Mouse (Mus musculus) Muller cell, postnatal 12 days (primary cell): ENCODE measurements around the gene Ifnar1.

Experiments used
- DNase-seq: peaks from one replicate; pipeline ENCODE4 v3.0.0-alpha.2; 2015; ENCODE audit errors: inconsistent ontology term

The Ifnar1 gene

DNA sequence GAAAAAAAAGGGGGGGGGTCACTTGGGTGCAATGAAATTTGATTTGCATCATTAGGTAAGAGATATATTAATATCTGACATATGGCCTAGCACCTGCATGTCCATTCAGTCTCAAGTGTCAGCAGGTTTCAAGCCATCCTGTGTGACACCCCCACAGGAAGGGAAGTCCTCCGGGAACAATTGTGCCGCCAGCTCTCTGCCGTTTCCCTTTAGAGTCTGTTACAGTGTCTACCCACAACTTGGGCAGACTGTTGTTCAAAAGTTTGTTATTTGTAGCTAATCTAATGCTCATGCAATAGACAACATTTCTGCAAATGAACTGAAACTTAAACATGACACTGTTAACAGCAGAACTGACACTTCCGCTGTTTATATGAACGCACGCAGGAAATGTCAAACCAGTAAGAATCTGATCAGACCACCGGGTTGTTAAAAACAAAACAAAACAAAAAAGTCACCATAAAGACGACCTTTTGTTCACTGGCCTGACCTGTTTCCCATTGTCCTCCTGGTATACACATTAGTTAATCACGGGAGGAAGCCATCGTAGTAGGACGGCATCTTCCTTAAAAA is 23.9 kb upstream of the Ifnar1 start:
- DNase-seq, result no peak

- DNase-seq, result no peak
Observed at GRCm38 (mm10) chr16:91461773-91462181, 23.3 kb upstream of the Ifnar1 start.

DNA sequence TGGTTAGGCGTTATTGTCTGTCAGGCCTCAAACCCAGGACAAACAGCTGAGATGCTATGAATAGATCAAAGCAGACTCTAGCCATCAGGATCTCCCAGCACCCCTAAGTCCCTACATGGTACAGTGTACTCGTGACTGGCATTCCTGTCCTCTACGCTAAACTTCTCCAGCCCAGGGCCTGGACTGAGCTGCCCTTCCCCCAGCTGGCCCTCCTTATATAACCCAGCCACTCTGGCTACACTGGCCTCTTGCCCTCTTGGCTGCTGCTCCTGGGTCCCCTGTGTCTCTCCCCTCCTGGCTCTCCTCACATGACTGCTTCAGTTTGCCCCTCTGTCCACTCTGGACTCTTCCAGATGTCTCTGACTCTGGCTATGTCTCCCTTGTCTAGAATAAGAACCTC is 22.4 kb upstream of the Ifnar1 start:
- DNase-seq, result no peak

- no peak for DNase-seq
Observed at GRCm38 (mm10) chr16:91463400-91463799, 21.6 kb upstream of the Ifnar1 start.

- no peak for DNase-seq
Observed at GRCm38 (mm10) chr16:91463836-91464400, 21.1 kb upstream of the Ifnar1 start.

DNA sequence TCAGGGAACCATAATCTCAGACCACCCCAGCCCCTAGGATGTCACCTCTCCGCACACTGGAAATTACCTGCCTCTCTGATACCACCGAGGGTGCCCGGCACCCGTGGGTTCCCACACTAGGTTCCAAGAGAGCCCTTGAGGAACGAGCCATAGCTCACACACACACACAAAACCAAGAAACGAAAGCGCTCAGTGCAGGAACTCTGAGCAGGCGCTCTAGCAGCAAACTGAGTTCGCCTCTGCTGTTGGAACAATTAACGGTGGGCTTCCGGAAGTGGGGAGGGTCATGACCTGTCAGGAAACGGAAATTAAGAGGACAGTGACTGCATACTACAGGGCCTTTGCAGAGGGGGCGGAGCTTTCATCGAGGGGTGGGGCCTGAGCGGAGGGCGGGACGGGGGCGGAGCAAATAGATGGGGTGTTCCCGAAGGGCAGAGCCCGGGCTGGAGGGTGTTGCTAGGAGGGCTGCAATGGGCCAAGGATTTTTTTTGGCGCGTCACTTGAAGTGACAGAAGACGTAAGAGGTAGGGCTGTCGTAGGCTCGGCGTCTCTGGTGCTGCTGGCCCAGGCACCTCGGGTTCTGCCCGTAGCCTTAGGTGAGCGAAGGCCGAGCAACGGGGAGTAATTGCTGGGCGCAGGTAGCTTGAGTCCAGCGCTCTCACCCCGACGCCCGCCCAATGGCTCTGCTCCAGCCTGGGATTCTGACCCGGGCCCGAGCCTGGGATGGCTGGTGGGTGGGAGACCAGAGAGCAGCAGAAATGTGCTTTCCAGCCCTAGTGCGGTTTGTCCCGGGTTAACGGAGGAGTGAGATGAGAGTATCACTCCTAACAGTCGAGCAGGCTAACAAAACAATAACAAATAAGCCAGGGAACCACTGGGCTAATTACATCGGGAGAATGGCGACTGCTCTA is 20.2 kb upstream of the Ifnar1 start:
- DNase-seq, result peak; percentile 95

DNA sequence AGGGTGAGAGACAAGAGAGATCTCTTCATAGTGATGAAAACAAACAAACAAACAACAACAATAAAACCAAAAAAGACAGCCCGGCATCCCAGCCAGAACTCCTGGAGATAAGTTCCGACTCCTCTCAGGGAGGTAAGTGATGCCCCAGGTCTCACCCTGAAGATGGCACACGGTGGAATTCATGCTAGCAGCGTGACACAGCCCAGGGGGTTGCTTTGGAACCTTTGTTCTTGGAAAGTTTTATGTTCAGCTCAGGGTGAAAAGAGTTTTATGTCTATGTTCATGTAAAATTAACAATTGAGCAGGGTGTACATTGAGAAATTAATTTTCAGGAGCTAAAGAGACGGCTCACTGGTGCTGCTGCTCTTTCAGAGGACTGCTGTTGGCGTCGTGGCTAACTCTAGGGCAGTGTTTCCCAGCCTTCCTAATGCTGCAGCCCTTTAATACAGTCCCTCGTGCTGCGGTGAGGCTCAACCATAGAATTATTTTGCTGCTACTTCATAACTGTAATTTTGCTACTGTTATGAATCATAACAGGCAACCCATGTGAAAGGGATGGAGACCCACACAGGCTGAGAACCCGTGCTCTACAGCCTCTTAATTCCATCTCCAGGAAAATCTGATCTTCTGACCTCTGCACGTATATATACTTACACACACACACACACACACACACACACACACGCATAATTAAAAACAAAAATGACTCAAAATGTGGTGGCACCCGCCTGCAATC is 19.4 kb upstream of the Ifnar1 start:
- DNase-seq, result no peak

DNA sequence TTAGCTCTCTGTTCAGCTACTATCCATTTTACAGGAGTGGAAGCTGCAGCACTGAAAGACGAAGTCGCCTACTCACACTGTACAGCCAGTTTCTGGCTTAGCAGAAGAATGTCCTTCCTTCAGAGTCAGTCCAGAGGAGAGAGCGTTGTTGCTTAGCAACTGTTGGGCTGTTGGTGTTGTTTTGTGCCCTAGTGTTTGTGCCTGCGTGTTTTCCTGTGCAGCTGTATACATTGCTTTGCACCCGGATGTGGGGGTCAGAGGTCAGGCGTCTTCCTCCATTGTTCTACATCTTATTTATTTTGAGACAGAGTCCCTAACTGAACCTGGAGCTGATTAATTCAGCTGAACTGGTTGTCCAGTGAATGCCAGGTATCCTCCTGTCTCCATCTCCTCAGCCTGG is 18.5 kb upstream of the Ifnar1 start:
- DNase-seq, result no peak

GRCm38 (mm10) chr16:91470470-91470869 is 14.6 kb upstream of the Ifnar1 start:
- no peak for DNase-seq

DNA sequence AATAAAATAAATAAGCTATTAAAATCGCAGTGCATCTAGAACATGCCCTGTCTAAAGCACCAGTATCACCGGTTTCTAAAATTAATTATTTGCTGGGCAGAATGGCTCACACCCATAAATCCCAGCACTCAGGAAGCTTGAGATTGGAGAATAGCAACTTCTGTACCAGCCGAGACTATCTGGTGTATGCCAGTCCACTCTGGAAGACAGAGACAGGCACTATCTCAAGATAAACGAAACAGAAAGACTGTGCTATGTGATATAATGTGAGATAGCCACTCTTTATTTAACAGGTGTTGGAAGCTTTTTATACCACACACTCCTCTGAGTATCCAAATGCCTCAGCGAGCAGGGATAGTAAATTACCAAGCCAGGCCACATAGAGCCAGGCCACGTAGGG is 13.6 kb upstream of the Ifnar1 start:
- DNase-seq, result no peak

DNA sequence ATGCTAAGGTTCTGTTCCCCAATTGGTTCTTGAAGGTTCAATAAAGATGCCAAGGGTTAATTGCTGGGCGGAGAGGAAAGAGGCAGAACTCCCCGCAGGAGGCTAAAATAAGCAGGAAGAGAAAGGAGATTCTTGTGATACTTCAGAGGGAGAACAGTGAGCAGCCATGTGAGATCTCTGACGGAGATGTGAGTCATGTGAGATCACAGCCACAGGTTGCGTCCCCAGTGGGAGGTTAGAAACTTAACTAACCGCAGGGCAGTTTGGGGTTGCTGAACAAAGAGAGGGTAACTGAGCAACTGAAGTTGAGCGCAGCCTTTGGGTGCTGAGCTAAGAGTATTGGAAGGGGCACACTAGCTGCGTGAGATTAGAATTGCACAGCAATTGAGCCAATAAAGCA is 9.3 kb upstream of the Ifnar1 start:
- peak; percentile 31 for DNase-seq

GRCm38 (mm10) chr16:91478067-91478466 is 7.0 kb upstream of the Ifnar1 start:
- DNase-seq, result no peak

- no peak for DNase-seq
Observed at GRCm38 (mm10) chr16:91480517-91480916, 4.5 kb upstream of the Ifnar1 start.

- DNase-seq, result no peak
Observed at GRCm38 (mm10) chr16:91484387-91484786, 651 bp upstream of the Ifnar1 start.

GRCm38 (mm10) chr16:91485841-91486240 is 803 bp downstream of the Ifnar1 start:
- DNase-seq, result no peak

DNA sequence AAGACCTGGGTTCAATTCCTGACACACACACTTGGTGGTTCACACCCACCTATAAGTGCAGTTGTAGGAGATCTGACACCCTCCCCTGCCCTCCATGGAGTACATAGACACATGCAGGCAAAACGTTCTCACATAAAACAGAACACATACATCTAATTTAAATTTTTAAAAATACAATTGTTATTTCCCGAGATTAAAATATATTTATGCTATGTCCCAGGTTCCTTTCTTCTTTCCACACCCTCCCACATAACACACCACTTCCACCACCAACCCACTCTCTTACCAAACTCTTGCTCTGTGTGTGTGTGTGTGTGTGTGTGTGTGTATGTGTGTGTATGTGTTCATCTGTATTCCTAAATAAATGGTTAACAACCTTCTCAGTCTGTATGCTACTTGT is 3.0 kb downstream of the Ifnar1 start:
- no peak for DNase-seq

- no peak for DNase-seq
Observed at GRCm38 (mm10) chr16:91490897-91491296, 5.9 kb downstream of the Ifnar1 start.

DNA sequence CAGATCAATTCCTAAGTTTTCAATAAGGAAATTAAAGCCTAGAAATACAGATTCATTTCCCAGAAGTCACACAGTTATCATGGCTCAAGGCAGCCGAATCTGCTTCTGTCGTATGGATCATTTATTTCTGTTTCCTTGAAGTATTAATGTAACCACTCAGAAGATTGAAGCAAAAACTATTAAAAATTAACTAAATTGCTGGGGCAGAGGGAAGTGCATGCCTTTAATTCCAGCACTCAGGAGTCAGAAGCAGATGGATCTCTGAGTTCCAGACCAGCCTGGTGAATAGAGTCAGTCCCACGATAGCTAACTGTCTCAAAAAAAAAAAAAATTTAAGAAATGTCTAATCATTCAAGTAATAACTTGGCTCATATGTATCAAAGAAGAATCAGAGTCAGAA is 6.4 kb downstream of the Ifnar1 start:
- DNase-seq, result no peak

DNA sequence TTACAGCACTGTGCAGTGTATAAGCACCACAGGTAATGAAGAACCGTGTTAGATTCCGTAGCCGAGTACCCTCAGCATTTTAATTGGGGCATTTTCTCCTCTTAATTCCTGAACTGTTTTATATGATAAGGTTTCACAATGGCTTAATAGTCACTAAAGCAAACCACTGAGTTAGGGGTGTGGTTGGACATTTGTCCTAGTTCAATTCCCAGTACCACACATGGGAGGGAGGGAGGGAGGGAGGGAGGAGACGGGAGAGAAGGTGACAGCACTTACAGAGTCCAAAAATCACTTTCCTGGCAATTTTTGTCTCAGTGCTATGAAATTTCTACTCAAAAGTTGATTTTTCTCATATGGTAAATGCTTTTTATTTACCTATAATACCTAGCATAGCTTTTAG is 10.5 kb downstream of the Ifnar1 start:
- DNase-seq, result no peak

GRCm38 (mm10) chr16:91496206-91496605 is 11.2 kb downstream of the Ifnar1 start:
- no peak for DNase-seq

DNA sequence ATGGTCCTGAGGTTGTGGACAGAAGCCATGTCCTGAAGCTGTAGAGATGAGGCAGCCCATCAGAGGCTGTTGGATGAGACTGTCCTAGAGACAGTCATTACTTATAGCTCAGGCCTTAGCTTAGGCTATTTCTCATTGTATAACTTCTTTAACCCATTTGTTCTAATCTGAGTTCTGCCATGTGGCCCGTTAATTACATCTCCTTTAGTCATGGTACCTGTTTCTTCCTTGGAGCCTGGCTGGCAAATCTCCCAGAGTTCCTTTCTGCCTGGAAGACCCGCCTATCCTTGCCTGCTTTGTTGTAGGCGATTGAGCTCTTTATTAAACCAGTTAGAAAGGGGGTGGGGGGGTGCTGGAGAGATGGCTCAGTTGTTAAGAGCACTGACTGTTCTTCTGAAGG is 11.7 kb downstream of the Ifnar1 start:
- DNase-seq, result no peak

GRCm38 (mm10) chr16:91498041-91498440 is 13.0 kb downstream of the Ifnar1 start:
- DNase-seq, result no peak
